Mouse (Mus musculus) lung, postnatal 25 days (tissue): ENCODE results near the gene Rubcn.

Experiments used
- DNase-seq: peaks from one replicate; pipeline ENCODE4 v3.0.0; 2022; ENCODE audit warnings: low spot score

Rubcn gene

GRCm38 (mm10) chr16:32870231-32870630 is 7.3 kb downstream of the Rubcn start:
- DNase-seq = no peak

- peak; percentile 95 for DNase-seq
Measured at GRCm38 (mm10) chr16:32867919-32868552, 9.5 kb downstream of the Rubcn start.

GRCm38 (mm10) chr16:32866713-32867112 is 10.9 kb downstream of the Rubcn start:
- DNase-seq = no peak

GRCm38 (mm10) chr16:32865401-32865800 is 12.2 kb downstream of the Rubcn start:
- no peak for DNase-seq

- DNase-seq = no peak
Measured at GRCm38 (mm10) chr16:32861813-32862385, 15.7 kb downstream of the Rubcn start.

- peak; percentile 67 for DNase-seq
Measured at GRCm38 (mm10) chr16:32858771-32859636, 18.6 kb downstream of the Rubcn start.

GRCm38 (mm10) chr16:32858356-32858755 is 19.2 kb downstream of the Rubcn start:
- DNase-seq = no peak

- no peak for DNase-seq
Measured at GRCm38 (mm10) chr16:32856751-32857150, 20.8 kb downstream of the Rubcn start.

GRCm38 (mm10) chr16:32854050-32854571 is 23.5 kb downstream of the Rubcn start:
- no peak for DNase-seq

- no peak for DNase-seq
Measured at GRCm38 (mm10) chr16:32853492-32854049, 24.0 kb downstream of the Rubcn start.

- peak; percentile 58 for DNase-seq
Measured at GRCm38 (mm10) chr16:32849042-32849830, 28.3 kb downstream of the Rubcn start.

- DNase-seq = no peak
Measured at GRCm38 (mm10) chr16:32847103-32847502, 30.5 kb downstream of the Rubcn start.

- DNase-seq = no peak
Measured at GRCm38 (mm10) chr16:32831501-32831900, 46.1 kb downstream of the Rubcn start.

- DNase-seq = no peak
Measured at GRCm38 (mm10) chr16:32829104-32829503, 48.5 kb downstream of the Rubcn start.

- DNase-seq = no peak
Measured at GRCm38 (mm10) chr16:32826521-32826920, 51.0 kb downstream of the Rubcn start.

- DNase-seq = no peak
Measured at GRCm38 (mm10) chr16:32825380-32825779, 52.2 kb downstream of the Rubcn start.

- no peak for DNase-seq
Measured at GRCm38 (mm10) chr16:32824061-32824460, 53.5 kb downstream of the Rubcn start.

GRCm38 (mm10) chr16:32823487-32823886 is 54.1 kb downstream of the Rubcn start:
- DNase-seq = no peak

- DNase-seq = no peak
Measured at GRCm38 (mm10) chr16:32822881-32823280, 54.7 kb downstream of the Rubcn start.

GRCm38 (mm10) chr16:32822450-32822827 is 55.1 kb downstream of the Rubcn start:
- DNase-seq = peak; percentile 57

- DNase-seq = peak; percentile 53
Measured at GRCm38 (mm10) chr16:32821772-32822449, 55.7 kb downstream of the Rubcn start.
